8 mouse cellular contexts compared by ENCODE assay signal in the genomic region with DNA sequence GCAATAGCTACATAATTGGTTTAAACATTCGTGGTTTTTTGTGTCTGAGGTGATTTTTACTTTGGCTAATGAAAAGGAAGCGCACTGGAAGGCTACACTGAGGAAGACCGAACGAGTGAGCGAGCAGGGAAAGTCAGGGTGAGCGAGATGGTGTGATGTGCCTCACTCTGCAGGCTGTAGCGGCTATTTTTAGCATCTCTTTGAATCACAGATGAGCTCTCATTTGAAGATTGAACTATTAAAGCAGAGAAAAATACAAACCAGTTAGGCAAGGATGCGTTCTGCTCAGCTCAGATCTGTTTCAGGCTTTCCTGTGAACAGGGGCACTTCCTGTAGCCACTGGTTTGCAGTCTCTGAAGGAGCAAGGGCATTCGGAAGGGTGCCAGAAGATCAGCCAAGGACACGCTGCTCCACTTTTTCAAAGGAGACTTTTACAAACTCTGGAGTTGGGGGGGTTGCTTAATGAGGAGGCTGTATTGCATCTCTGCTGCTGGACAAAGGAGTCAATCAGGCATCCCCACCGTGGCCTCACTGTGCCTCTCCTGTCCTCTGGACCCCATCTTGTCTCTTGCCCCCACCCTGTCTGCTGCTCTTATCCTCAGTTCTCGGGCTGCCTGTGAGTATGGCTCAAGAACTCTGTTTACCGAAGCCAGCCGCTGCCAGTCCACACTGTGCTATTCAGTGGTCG. TPM values are rescaled to one million over a fixed set of nuclear protein-coding genes. Genes with fewer than 3 reads are reported as not detected.
DNase-seq lines count a peak whose midpoint lies in the region; ATAC-seq and TF ChIP-seq lines count a peak whose summit lies in the region.
"Had no signal": no experiment of that assay in that cellular context is flagged by ENCODE, and none has a peak within 500 bp of the region (broad histone marks: within the 10 kb centered on the region; RNA-seq: fewer than 3 reads in every experiment).

No protein-coding gene starts in this region.

- no peak overlapping the region for H3K27ac ChIP-seq in hindbrain, embryonic 14.5 days
- H3K27ac ChIP-seq in lung, embryonic 14.5 days (ENCODE audit: low read depth), result no peak overlapping the region
- H3K27ac ChIP-seq: limb, embryonic 15.5 days had no signal

- H3K4me2 ChIP-seq in hindbrain, embryonic 14.5 days (replicated peaks), result no peak overlapping the region
- no peak overlapping the region for H3K4me2 ChIP-seq in lung, embryonic 14.5 days
- H3K4me2 ChIP-seq: limb, embryonic 15.5 days had no signal

- peak; percentile 79 to 92 for DNase-seq in adrenal gland, adult (ENCODE audit: inconsistent age in 2 of 2, low spot score in 1 of 2)
- peak; percentile 66 for DNase-seq in adrenal gland, postnatal 25 days
- no peak for DNase-seq in hindbrain, embryonic 14.5 days (ENCODE audit: low spot score)
- DNase-seq in lung, embryonic 14.5 days, result peak; percentile 36
- peak; percentile 87 to 89 for DNase-seq in right cerebral cortex, postnatal 10 days (ENCODE audit: low spot score in 2 of 2)
- no peak for DNase-seq in thymus, postnatal 4 days
- no peak for DNase-seq in thymus, postnatal 0 days (ENCODE audit: low spot score)

- H3K36me3 ChIP-seq in hindbrain, embryonic 14.5 days (replicated peaks; ENCODE audit: control insufficient read depth, insufficient read depth), result no peaks in the 10 kb centered on the region
- H3K36me3 ChIP-seq in lung, embryonic 14.5 days (ENCODE audit: insufficient read depth), result no peaks in the 10 kb centered on the region
- H3K36me3 ChIP-seq: limb, embryonic 15.5 days had no signal

- H3K9me3 ChIP-seq in hindbrain, embryonic 14.5 days (ENCODE audit: control insufficient read depth, low read length), result no peaks in the 10 kb centered on the region
- H3K9me3 ChIP-seq in lung, embryonic 14.5 days (ENCODE audit: low read depth, low read length), result no peaks in the 10 kb centered on the region
- H3K9me3 ChIP-seq: limb, embryonic 15.5 days had no signal

- no peak for TF ChIP-seq CTCF in lung, embryonic 14.5 days (IDR thresholded peaks at IDR 0.05; ENCODE audit: low read depth)

- no peak overlapping the region for H3K4me3 ChIP-seq in hindbrain, embryonic 14.5 days (replicated peaks; ENCODE audit: low read length)
- no peak overlapping the region for H3K4me3 ChIP-seq in lung, embryonic 14.5 days (ENCODE audit: low read depth, low read length)
- H3K4me3 ChIP-seq: limb, embryonic 15.5 days had no signal

- 0 out of 2 replicates have a peak, but pooled peaks have one; percentile 11 for ATAC-seq in hindbrain, embryonic 14.5 days (ENCODE audit: low FRiP score)
- no peak for ATAC-seq in lung, embryonic 14.5 days (ENCODE audit: insufficient read depth)

- no peak overlapping the region for H3K9ac ChIP-seq in hindbrain, embryonic 14.5 days
- H3K9ac ChIP-seq in lung, embryonic 14.5 days, result no peak overlapping the region
- H3K9ac ChIP-seq: limb, embryonic 15.5 days had no signal

- peaks cover 47% of the 10 kb centered on the region for H3K4me1 ChIP-seq in hindbrain, embryonic 14.5 days (replicated peaks; ENCODE audit: control insufficient read depth, insufficient read depth, low read length)
- H3K4me1 ChIP-seq in lung, embryonic 14.5 days (ENCODE audit: insufficient read depth), result peaks cover 3% of the 10 kb centered on the region; the same call in 1 of the 2 replicates

- WGBS in hindbrain, embryonic 14.5 days, result 41% methylated on average over 15 of the region's 15 CpGs
- WGBS in lung, embryonic 14.5 days, result 58% methylated on average over 15 of the region's 15 CpGs

- no peaks in the 10 kb centered on the region for H3K27me3 ChIP-seq in hindbrain, embryonic 14.5 days (ENCODE audit: control insufficient read depth, insufficient read depth, low read length)
- H3K27me3 ChIP-seq in lung, embryonic 14.5 days (ENCODE audit: insufficient read depth, low read length), result no peaks in the 10 kb centered on the region
- H3K27me3 ChIP-seq: limb, embryonic 15.5 days had no signal

RNA-seq across cellular contexts. Expression of gene Wasf3, which starts 28.1 kb away (rescaled TPM):
- total RNA-seq in adrenal gland, postnatal 25 days (2021), result 36.6 and 36.9 TPM in 2 replicates
- 10.3 and 10.4 TPM in 2 replicates for polyA plus RNA-seq in hindbrain, embryonic 14.5 days (2014; fragmentation: Nextera tagmentation; extraction: Ambion mirVana)
- polyA plus RNA-seq in lung, embryonic 14.5 days (2014; fragmentation: Nextera tagmentation; extraction: Ambion mirVana), result 0.57 and 0.84 TPM in 2 replicates
- 0.29 and 0.35 TPM in 2 replicates for polyA plus RNA-seq in thymus, postnatal 0 days (2015; fragmentation: Nextera tagmentation; extraction: Ambion mirVana)

Comparison
In these comparisons a context has a peak if more than half of its experiments do, and no peak if none do; other contexts are left out.
1. DNase-seq: peak in adrenal gland, adult (2 of 2), adrenal gland, postnatal 25 days (single experiment), lung, embryonic 14.5 days (single experiment) and right cerebral cortex, postnatal 10 days (2 of 2); none in hindbrain, embryonic 14.5 days (single experiment), thymus, postnatal 4 days (single experiment) and thymus, postnatal 0 days (single experiment).